Mouse (Mus musculus) large intestine, adult 2 months (tissue): ENCODE measurements around the gene Ptges. TPM values are rescaled to one million over a fixed set of nuclear protein-coding genes. Genes with fewer than 3 reads are reported as not detected.

Experiments used
- DNase-seq: peaks from one replicate; pipeline ENCODE4 v3.0.0-alpha.2; 2012; ENCODE audit warnings: low read depth, low spot score
- WGBS: fragments of 180-500 bp; shearing (Covaris S2); methylation state at CpG from one replicate; pipeline ENCODE4 v1.1.7; 2018; 5-methylcytosine and 5-hydroxymethylcytosine counted together
- polyA plus RNA-seq: library from polyadenylated mRNA; depleted of rRNA; stranded (reverse); fragments of >200 nt; gene quantifications from 2 replicates; pipeline ENCODE4 v1.2.3, GENCODE M21; 2012; rRNA removed

The Ptges gene
- polyA plus RNA-seq, 1 experiment: 9.6 TPM

- WGBS: under 1% methylated on average over 35 of the region's 35 CpGs
- no peak for DNase-seq
These were observed 64.7 kb downstream of the Ptges start for GRCm38 (mm10) chr2:30864968-30865381.

- DNase-seq: no peak
- 67% methylated on average over 9 of the region's 9 CpGs for WGBS
These were observed 66.1 kb downstream of the Ptges start for GRCm38 (mm10) chr2:30863574-30863973.

- WGBS: 52% methylated on average over 4 of the region's 4 CpGs
- no peak for DNase-seq
These were observed 67.6 kb downstream of the Ptges start for GRCm38 (mm10) chr2:30862081-30862480.

GRCm38 (mm10) chr2:30859782-30860181, 69.9 kb downstream of the Ptges start:
- 67% methylated on average over 5 of the region's 5 CpGs for WGBS

GRCm38 (mm10) chr2:30857076-30857475, 72.6 kb downstream of the Ptges start:
- no peak for DNase-seq
- 77% methylated on average over 6 of the region's 6 CpGs for WGBS

More at GRCm38 (mm10) chr2:30859782-30860181, 69.9 kb downstream of the Ptges start:
- no peak for DNase-seq

GRCm38 (mm10) chr2:30852771-30853313, 76.8 kb downstream of the Ptges start:
- no peak for DNase-seq
- 40% methylated on average over 20 of the region's 20 CpGs for WGBS

- WGBS: 40% methylated on average over 6 of the region's 6 CpGs
- DNase-seq: no peak
These were observed 79.1 kb downstream of the Ptges start for GRCm38 (mm10) chr2:30850581-30850980.

- DNase-seq: no peak
- WGBS: 69% methylated on average over 8 of the region's 8 CpGs
These were observed 81.5 kb downstream of the Ptges start for GRCm38 (mm10) chr2:30848184-30848583.

- DNase-seq: no peak
- 55% methylated on average over 6 of the region's 6 CpGs for WGBS
These were observed 82.9 kb downstream of the Ptges start for GRCm38 (mm10) chr2:30846723-30847122.

- WGBS: 73% methylated on average over 8 of the region's 8 CpGs
- no peak for DNase-seq
These were observed 83.4 kb downstream of the Ptges start for GRCm38 (mm10) chr2:30846236-30846635.

GRCm38 (mm10) chr2:30845152-30846070, 84.3 kb downstream of the Ptges start:
- WGBS: 3% methylated on average over 70 of the region's 80 CpGs
- no peak for DNase-seq

- 44% methylated on average over 10 of the region's 10 CpGs for WGBS
- no peak for DNase-seq
These were observed 87.0 kb downstream of the Ptges start for GRCm38 (mm10) chr2:30842615-30843014.

Other genes with a start within 250 kb of the Ptges start
- gene 1700001O22Rik, start 126.2 kb downstream of the Ptges start, polyA plus RNA-seq: 1.3 and 2.6 TPM in 2 replicates
- 21.3 and 24.4 TPM in 2 replicates for gene Ntmt1, start 122.0 kb downstream of the Ptges start, polyA plus RNA-seq
- 21.4 and 30.1 TPM in 2 replicates for gene Asb6, start 99.5 kb downstream of the Ptges start, polyA plus RNA-seq
- 2.5 and 3.2 TPM in 2 replicates for gene Prrx2, start 94.9 kb downstream of the Ptges start, polyA plus RNA-seq
- 14.3 and 18.1 TPM in 2 replicates for gene Tor1b, start 23.1 kb upstream of the Ptges start, polyA plus RNA-seq
- 51.1 and 58.2 TPM in 2 replicates for gene Tor1a, start 38.1 kb upstream of the Ptges start, polyA plus RNA-seq
- 17.7 and 18.5 TPM in 2 replicates for gene BC005624, start 52.3 kb upstream of the Ptges start, polyA plus RNA-seq
- 6.0 and 6.8 TPM in 2 replicates for gene Usp20, start 52.4 kb upstream of the Ptges start, polyA plus RNA-seq
- gene Fnbp1, start 212.1 kb upstream of the Ptges start, polyA plus RNA-seq: 24.3 and 30.2 TPM in 2 replicates
- gene Gpr107, start 222.5 kb upstream of the Ptges start, polyA plus RNA-seq: 26.6 and 35.9 TPM in 2 replicates